Mouse (Mus musculus) activated CD4-positive, CD25-positive, alpha-beta regulatory T cell, adult 9 weeks (primary cell): Measurements from ENCODE around the gene Il25. TPM values are rescaled to one million over a fixed set of nuclear protein-coding genes. Genes with fewer than 3 reads are reported as not detected.

ENCODE experiments used
- polyA plus RNA-seq: library from polyadenylated mRNA; unstranded; fragments of 100-300 nt; shearing (Covaris generic); gene quantifications from one replicate; pipeline ENCODE4 v1.2.1, GENCODE M21; 2017

The Il25 gene
- polyA plus RNA-seq = not detected

DNA sequence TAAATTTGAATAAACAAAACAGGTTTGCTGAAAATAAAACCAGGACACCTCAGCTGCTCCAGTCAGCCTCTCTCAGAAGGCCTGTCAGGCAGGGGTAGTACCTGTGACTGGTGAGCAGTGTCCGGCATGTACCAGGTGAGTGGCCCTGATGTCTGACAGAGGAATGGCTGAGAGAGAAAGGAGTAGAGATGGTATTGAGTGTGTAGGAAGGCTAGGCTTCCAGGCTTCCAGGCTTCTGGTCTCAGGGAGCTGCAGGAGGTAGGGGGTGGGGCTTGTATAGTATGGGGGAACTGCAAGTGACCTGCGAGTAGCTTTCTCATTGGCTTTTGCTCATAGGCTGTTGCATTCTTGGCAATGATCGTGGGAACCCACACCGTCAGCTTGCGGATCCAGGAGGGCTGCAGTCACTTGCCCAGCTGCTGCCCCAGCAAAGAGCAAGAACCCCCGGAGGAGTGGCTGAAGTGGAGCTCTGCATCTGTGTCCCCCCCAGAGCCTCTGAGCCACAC lies at the start of gene Il25:
Gene Il25 (plus strand): TSS at position 51 of the 506 bp plus-strand sequence.

GRCm38 (mm10) chr14:54883154-54884021 lies 49.1 kb upstream of the Il25 start, which contains the start of the genes Bcl2l2 and Gm20521:
Bcl2l2 (plus strand) TSS chr14:54883377.
Gm20521 (plus strand) TSS chr14:54883441.

GRCm38 (mm10) chr14:54892200-54892599 lies 40.3 kb upstream of the Il25 start, which contains the start of gene Pabpn1:
Pabpn1 (plus strand) TSS chr14:54892500.

GRCm38 (mm10) chr14:54912886-54913285 lies 19.6 kb upstream of the Il25 start, which contains the start of gene Slc22a17:
Slc22a17 (minus strand) TSS chr14:54913132.

GRCm38 (mm10) chr14:54925349-54926342 lies 6.8 kb upstream of the Il25 start, which contains the start of gene Efs:
Efs (minus strand) TSS chr14:54926126.

GRCm38 (mm10) chr14:54935904-54936830 lies 3.7 kb downstream of the Il25 start, which contains the start of gene Cmtm5:
Cmtm5 (plus strand) TSS chr14:54936261.

GRCm38 (mm10) chr14:54966320-54966977 lies 34.0 kb downstream of the Il25 start, which contains the start of gene Myh6:
Myh6 (minus strand) TSS chr14:54966927.

GRCm38 (mm10) chr14:54976633-54977032 lies 44.1 kb downstream of the Il25 start, which contains the start of gene Gm17428:
Gm17428 (plus strand) TSS chr14:54976933.

Other genes with a start within 250 kb of the Il25 start
- gene 1700123O20Rik, start 246.5 kb upstream of the Il25 start, polyA plus RNA-seq = 91.3 TPM
- gene Acin1, start 245.8 kb upstream of the Il25 start, polyA plus RNA-seq = 116 TPM
- gene Gm29776, start 233.9 kb upstream of the Il25 start, polyA plus RNA-seq = not detected
- gene Cebpe, start 220.5 kb upstream of the Il25 start, polyA plus RNA-seq = not detected
- gene Slc7a8, start 150.7 kb upstream of the Il25 start, polyA plus RNA-seq = 0.37 TPM
- not detected for gene Rnf212b, start 118.6 kb upstream of the Il25 start, polyA plus RNA-seq
- 10.3 TPM for gene Homez, start 61.7 kb upstream of the Il25 start, polyA plus RNA-seq
- gene Ppp1r3e, start 55.1 kb upstream of the Il25 start, polyA plus RNA-seq = 0.54 TPM
- gene Bcl2l2, start 49.3 kb upstream of the Il25 start, polyA plus RNA-seq = 0.95 TPM
- gene Gm20521, start 49.3 kb upstream of the Il25 start, polyA plus RNA-seq = not detected
- 26.4 TPM for gene Pabpn1, start 40.2 kb upstream of the Il25 start, polyA plus RNA-seq
- gene Slc22a17, start 19.6 kb upstream of the Il25 start, polyA plus RNA-seq = 1.0 TPM
- gene Efs, start 6.6 kb upstream of the Il25 start, polyA plus RNA-seq = not detected
- not detected for gene Cmtm5, start 3.6 kb downstream of the Il25 start, polyA plus RNA-seq
- gene Myh6, start 34.2 kb downstream of the Il25 start, polyA plus RNA-seq = not detected
- not detected for gene Gm17428, start 44.2 kb downstream of the Il25 start, polyA plus RNA-seq
- not detected for gene Myh7, start 61.9 kb downstream of the Il25 start, polyA plus RNA-seq
- 134 TPM for gene Ngdn, start 82.8 kb downstream of the Il25 start, polyA plus RNA-seq
- 12.6 TPM for gene Zfhx2, start 159.6 kb downstream of the Il25 start, polyA plus RNA-seq
- 14.7 TPM for gene Thtpa, start 162.1 kb downstream of the Il25 start, polyA plus RNA-seq
- gene Ap1g2, start 173.9 kb downstream of the Il25 start, polyA plus RNA-seq = 159 TPM
- not detected for gene Jph4, start 184.2 kb downstream of the Il25 start, polyA plus RNA-seq